Mouse (Mus musculus) lung, postnatal 4 days (tissue): ENCODE results near the gene Tfap2d.

ENCODE experiments used
- DNase-seq, 2 experiments: peaks; one replicate each; pipeline ENCODE4 v3.0.0; 2021

Gene Tfap2d

DNA sequence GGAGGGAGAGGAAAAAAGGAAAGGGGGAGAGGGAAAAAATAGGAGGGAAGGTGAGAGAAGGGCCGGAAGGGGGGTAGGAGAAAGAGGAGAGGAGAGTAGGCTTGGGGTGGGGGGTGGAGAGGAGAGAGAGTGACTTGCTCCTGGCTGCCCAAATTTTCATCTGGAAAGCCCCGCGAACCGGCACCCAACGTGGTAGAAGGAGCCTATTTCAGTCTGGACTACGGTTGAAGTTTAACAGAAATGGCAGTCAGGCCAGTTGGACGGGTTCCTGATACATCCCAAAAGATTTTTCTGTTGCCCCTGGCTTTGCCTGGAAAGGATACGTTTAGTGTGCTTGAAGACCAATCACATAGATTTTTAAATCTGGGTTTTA, 108.2 kb downstream of the Tfap2d start:
- DNase-seq: no peak

DNA sequence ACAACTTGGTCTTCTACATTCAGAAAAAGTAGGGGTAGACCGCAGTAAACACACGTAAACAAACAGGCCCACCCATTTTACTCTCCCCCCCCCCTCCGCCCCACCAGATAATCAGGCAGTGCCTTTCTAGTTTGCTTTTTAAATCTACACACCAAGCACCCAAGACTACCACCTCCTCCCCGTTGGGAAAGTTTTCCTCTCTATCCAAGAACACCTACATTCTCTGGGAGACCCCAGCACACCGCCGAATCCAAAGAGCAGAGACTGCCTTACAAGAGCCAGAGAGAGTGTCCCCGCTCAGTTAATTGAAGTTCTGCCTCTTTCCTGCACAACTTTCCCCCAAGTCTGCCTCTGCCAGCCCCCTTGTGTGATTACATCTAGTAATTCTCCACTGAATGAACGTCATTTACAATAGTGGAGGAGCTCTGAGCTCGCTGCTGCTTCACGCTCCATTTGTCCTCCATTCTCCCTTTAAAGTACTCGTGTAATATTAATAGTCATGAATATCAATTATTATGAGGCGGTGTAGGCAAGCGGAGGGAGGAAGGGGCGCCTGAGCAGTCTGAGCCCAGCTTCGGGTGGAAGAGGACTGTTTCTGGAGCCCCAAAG, 108.8 kb downstream of the Tfap2d start:
- DNase-seq: no peak

DNA sequence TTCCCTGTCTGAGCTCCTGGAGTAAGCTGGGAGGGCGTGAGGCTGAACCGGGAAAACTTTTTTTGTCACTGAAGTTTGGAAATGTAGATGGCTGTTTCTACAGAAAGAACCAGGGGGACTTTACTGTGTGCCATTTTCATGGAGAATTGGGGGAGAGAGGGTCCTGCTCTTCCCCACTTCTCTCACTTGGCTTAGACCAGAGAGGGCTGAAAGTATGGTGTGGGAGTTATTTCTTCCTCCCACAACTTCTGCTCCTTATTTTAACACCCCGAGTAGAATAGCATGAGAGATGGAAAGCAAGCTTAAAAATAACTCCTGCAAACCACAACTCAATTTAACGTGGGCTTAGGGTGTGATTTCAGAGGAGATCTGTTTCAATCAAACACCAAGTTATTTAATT, 109.9 kb downstream of the Tfap2d start:
- DNase-seq: no peak

DNA sequence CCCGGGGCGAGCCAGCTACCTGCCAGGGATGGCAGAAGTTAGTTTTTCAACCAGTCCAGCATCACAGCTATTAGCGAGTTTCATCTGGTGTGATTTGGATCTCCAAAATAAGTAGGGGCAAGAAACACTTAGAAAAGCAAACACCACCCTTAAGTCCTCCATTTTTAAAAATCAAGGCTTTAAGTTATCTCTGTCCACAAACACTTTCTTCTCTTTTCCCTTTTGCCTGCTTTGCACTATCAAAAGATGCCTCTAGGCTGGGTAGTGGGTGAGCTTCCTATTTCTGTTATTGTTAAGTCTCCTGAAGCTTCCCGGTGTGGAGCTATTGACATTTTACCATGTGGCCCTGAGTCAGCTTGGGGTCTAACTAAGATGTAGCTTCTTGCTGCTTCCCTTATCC, 110.3 kb downstream of the Tfap2d start:
- DNase-seq: no peak

DNA sequence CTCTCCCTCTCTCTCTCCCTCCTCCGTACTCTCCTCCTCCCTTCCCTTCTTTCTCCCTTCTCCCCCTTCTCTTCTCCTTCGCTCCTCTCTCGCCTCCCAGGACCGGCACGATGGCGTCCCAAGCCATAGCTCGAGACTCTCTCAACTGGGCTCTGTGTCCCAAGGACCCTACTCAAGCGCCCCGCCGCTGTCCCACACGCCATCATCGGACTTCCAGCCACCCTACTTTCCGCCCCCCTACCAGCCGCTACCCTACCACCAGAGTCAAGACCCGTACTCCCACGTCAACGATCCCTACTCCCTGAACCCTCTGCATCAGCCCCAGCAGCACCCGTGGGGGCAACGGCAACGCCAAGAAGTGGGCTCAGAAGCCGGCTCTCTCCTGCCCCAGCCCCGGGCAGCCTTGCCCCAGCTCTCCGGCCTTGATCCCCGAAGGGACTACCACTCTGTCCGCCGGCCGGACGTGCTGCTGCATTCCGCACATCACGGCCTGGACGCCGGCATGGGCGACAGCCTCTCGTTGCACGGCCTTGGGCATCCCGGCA, 111.1 kb downstream of the Tfap2d start:
- no peak for DNase-seq
